Mouse (Mus musculus) heart, adult 11 months (tissue): ENCODE data around the gene Trim34b.
A peak's percentile ranks its signal among the peaks of the same experiment; 100 is the strongest.
"Not testable (repeated sequence)": the region's sequence is repeated elsewhere in the genome, so short reads cannot be mapped to it uniquely, and the experiment has no call there.

Experiments used
- DNase-seq: peaks from one replicate; pipeline ENCODE4 v3.0.0; 2022

The Trim34b gene

GRCm38 (mm10) chr7:104329171-104329570 lies at the start of gene Trim34b:
Trim34b (plus strand) TSS chr7:104329471.
- not testable (repeated sequence) for DNase-seq

DNA sequence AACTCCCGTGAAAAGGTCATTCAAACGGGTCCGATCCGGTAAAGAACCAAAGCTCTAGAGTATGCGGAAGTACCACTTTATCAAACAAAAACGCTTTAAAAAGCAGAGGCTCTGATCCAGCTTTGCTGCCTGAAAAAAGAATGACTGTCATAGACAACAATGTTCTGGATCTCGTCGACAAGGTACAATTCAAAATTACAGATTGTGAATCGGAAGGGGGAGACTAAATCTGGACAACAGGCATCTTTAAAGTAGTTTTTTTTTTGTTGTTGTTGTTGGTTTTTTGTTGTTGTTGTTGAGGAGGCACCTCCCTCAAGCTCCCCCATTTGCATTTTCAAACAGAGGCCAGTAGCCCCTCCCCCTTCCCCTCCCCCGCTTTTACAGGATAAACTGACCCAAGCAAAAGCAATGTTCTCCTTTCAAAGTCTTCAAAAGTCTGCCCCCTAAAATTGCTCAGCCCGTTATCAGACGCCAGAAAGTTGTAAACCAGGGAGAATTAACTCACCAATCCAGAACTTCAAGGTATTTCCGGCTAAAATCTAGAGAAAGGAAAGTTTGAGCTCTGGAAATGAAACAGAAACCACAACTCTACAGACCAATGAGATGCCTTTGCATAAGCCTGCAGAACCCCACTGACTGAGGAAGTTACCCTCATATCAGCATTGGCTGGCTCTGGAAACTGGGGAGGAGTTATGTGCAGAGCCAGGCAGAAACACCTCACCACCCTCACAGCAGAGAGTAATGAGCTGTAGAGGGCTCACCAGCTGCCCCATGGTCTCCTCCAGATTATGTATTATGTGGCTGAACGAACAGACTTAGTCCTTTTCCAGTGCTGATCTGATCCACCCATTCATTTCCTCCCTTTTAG lies 41.5 kb upstream of the Trim34b start, which contains the start of gene Trim5:
Gene Trim5 (minus strand): TSS at position 519 of the 868 bp plus-strand sequence.
- DNase-seq, result peak; percentile 95

DNA sequence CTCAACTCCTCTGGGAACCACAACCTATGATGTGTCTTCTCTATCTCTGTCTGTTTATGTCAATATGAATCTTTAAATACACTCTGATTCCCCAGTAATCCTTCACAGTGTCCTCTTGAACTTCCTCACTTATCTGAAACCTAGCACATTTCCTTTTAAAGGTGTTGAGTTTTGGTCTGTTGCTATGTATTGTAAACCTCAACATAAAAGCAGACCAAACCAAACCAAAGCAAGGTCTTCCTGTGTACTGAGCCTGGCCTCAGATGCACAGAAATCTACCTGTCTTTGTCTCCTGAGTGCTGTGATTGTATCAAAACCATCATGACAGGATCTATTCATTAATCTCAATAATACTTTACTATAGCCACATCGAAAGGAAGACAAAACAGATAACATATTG lies 38.6 kb upstream of the Trim34b start:
- DNase-seq, result no peak

DNA sequence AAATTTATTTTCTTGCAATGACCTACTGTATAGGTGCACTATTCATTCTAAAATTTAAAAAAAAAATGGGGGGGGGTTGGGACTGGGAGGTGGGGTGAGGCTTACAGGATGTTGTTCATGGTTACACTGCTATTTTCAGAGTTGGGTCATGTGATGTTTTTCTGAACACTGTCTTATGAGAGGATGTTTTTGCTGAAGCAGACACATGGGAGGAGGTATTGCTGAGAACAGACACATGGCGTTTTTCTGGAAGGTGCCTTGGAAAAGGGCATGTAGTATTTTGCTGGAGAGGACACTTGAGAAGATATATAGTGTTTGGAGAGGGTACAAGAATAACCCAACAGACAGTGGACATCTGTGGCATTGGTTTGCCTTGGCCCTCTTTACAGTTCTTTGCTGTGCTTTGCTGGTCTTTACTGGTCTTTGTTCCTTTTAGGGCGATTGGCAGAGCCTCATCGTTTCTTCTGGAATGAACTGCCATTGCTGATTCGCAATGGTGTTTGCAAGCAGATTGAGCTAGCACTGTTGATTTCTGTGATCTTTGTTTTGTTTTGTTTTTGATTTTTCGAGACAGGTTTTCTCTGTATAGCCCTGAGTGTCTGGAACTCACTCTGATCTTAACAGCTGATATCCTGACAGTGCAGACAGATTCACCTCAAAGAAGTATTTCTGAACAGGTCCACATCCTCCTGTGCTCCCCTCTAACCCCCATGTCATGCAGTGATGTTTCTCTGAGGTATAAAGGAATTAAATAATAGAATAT lies 37.5 kb upstream of the Trim34b start:
- DNase-seq, result no peak

GRCm38 (mm10) chr7:104314796-104315353 lies 14.4 kb upstream of the Trim34b start:
- peak; percentile 92 for DNase-seq

DNA sequence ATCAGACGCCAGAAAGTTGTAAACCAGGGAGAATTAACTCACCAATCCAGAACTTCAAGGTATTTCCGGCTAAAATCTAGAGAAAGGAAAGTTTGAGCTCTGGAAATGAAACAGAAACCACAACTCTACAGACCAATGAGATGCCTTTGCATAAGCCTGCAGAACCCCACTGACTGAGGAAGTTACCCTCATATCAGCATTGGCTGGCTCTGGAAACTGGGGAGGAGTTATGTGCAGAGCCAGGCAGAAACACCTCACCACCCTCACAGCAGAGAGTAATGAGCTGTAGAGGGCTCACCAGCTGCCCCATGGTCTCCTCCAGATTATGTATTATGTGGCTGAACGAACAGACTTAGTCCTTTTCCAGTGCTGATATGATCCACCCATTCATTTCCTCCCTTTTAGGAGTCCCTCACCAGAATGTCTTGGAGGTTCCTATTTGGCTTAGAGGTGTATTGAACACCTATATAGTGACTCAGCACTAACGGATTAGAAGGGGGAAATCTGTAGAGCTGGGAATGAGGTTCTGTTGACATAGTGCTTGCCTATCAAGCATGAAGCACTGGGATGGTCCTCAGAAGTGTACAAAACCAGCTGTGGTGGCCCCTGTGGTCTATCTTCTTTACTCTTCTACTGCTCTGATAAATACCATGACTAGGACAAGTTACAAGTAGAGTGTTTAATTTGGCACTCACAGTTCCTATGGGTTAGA lies 13.7 kb upstream of the Trim34b start, which contains the start of gene Trim12a:
Gene Trim12a (minus strand): TSS at position 98 of the 712 bp plus-strand sequence.
- peak; percentile 83 for DNase-seq

DNA sequence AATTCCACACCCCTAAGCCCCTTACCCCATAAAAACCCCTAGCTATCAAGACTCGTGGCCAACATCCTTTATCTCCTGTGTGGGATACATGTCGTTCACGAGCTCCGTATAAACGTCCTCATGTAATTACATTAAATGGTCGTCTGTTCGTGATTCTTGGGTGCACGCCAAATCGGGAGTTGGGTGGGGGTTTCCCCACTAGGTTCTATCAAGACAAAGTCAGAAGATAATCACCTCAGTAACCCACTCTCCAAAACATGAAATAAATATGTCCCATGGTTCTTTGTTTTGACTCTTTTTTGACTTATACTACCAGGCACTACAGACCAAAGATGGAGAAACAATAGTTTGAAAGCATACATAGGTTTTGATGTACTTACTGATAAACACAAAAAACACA lies 7.2 kb upstream of the Trim34b start:
- DNase-seq, result no peak

GRCm38 (mm10) chr7:104335547-104335946 lies 6.3 kb downstream of the Trim34b start:
- not testable (repeated sequence) for DNase-seq

GRCm38 (mm10) chr7:104340744-104341143 lies 11.5 kb downstream of the Trim34b start:
- DNase-seq, result not testable (repeated sequence)

DNA sequence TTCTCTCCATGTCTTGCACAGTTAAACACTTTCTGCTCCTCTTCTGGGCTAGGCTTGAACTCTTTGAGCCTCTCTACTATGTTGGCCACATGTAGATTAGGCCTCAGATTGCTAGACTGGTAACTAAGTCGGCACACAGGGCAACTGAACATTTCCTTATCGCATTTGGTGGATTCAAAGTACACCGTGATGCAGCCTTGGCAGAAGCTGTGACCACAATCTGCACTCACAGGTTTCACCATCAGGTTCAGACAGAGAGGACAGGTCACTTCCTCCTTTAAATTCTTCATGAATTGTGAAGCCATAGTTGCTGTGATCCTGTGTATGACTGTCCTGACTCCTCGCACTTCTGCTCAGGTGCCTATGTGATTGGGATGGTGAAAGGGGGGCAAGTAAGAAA lies 18.8 kb downstream of the Trim34b start:
- not testable (repeated sequence) for DNase-seq

GRCm38 (mm10) chr7:104352717-104353599 lies 23.7 kb downstream of the Trim34b start, which contains the start of gene Trim12c:
Trim12c (minus strand) TSS chr7:104353362.
- DNase-seq, result peak; percentile 99

DNA sequence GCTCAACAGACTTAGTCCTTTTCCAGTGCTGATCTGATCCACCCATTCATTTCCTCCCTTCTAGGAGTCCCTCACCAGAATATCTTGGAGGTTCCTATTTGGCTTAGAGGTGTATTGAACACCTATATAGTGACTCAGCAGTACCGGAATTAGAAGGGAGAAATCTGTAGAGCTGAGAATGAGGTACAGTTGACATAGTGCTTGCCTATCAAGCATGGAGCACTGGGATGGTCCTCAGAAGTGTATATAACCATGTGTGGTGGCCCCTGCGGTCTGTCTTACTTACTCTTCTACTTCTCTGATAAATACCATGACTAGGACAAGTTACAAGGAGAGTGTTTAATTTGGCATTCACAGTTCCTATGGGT lies 24.3 kb downstream of the Trim34b start:
- no peak for DNase-seq

DNA sequence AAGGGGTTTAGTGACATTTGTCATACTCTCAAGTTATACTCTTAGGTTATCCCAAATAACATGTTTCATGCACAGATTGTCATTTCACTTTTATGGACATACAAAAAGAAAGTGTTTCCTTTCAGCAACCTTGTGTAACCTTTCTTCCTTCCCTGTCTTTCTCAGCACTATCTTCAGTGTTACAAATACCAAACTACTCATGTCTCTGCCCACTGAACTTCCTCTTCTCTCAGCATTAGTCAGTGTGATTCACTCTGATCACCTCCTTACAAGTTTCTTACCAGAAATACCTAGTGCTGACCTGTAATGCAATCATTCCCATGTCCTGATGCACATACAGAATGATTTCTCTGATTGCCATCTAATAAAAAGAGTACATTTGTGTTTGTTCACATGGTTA lies 37.1 kb downstream of the Trim34b start:
- DNase-seq, result no peak

DNA sequence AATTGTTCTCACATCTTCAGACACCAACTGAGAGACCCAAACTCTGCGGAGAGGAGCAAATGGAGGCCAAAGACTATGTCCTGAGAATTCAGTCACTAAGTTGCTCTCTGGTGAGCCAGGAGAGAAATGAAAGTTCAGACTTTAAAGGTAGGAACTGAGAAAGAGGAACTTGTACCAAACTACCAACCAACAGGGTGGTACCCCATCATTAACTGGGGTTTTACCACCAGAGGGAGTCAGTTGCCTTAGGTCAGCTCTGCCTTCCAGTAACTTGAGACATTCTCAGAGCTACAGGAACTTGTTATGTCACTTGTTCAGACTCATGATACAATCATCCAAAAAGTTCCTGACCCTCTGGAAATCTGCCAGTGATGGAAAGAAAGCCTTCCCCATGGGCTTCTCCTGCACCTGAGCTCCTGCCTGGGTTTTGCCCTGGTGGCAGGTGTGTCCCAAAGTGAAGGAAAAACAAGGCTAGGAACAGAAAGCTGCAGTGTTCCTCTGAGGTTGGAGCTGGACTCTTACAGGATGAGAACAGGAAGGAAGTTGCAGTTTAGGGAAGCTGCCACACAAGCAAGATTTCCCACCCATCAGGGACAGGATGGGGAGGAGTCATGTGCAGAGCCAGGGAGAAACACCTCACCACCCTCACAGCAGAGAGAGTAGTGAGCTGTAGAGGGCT lies 40.6 kb downstream of the Trim34b start, which contains the start of gene Trim30b:
Gene Trim30b (minus strand): TSS at position 149 of the 679 bp plus-strand sequence.
- peak; percentile 97 for DNase-seq
